Mouse (Mus musculus) frontal cortex, postnatal 36 days (tissue): ENCODE data around the gene Ces2a.

ENCODE experiments used
- DNase-seq, 2 experiments: peaks; one replicate each; pipeline ENCODE4 v3.0.0; 2022; ENCODE audit warnings: low spot score in 2 of 2

Ces2a gene

DNA sequence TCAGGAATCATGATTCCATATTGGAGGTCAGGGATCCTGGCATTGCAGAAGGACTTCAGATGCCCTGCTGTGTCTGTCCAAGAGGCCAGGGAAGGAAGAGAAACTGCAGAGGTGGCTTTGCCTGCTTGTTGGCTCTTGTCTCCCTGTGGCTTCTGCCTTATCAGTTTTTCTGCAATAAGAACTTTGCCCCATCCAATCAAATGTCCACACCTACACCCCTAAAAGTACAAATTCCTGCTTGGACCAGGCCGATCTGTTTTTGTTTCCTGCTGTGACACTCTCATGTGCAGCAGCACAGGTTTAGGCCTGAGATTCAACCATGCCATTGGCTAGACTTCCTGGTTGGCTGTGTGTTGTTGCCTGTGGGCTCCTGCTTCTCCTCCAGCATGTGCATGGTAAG, at the start of gene Ces2a:
Gene Ces2a (plus strand): TSS at position 251 of the 400 bp plus-strand sequence.
- DNase-seq, result no peak

DNA sequence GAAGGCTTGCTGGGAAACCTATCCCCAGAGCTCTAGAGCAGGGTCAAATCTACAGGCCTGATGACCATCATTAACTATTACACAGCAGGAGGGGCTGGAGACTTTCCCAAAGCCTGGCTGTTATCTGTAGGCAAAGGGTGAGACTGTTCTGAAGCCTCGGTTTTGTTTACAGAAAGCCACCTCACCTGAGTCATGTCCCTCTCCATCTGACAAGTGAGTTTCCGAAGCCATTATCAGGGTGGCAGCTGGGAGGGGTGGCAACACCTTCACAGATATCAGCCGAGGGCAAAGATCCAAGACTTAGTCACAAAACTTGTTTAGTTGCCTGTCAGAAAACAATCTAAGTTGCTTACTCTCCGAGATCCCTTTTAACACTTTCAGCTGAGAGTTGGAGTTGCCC, 45.4 kb upstream of the Ces2a start:
- no peak for DNase-seq

DNA sequence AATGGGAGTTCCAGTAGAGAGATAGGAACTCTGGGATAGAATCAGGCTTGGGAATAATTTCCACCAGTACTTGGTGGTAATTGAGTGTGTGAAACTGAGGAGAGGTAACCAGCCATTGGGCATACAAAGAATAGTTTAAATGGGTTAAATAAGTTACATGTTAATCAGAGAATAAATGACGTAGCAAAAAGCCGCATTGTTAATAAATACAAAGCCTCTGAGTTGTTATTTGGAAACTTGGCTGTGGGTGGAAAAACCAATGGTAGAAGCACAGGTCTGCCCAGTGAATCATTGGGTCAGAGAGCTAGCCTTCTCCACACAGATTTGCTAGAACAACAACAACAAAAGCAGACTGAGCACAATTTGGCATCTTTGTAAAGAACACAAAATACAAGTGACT, 35.2 kb upstream of the Ces2a start:
- DNase-seq, result no peak

DNA sequence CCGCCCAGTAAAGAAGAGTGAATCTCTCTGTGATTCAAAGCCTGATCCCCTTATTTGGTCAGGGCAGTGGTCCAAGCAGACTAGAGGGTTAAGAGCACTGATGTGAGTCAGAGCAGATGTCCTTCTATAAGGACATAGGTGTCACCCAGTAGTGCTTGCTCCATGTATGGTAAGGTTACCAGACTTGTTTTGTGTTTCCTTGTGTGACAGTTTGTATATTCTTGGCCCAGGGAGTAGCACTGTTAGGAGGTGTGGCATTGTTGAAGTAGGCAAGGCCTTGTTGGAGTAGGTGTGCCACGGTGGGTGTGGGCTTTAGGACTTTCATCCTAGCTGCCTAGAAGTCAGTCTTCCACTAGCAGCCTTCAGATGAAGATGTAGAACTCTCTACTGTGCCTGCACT, 31.9 kb upstream of the Ces2a start:
- DNase-seq, result no peak

DNA sequence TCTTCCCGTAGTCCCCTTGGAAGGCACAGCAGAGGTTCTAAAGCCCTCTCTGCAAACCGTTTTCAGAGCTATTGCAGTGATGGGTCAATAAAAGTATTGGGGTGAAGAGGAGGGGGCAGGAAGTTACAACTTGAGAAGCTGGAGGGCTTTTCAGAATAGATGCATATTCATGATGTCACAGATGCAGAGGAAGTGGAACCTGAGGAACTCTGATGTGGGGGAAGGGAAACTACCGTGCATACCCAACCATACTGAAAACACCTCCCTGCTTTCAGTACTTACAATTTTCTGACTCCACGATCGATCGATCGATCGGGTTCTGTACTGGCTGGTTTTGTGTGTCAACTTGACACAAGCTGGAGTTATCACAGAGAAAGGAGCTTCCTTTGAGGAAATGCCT, 12.6 kb upstream of the Ces2a start:
- no peak for DNase-seq

DNA sequence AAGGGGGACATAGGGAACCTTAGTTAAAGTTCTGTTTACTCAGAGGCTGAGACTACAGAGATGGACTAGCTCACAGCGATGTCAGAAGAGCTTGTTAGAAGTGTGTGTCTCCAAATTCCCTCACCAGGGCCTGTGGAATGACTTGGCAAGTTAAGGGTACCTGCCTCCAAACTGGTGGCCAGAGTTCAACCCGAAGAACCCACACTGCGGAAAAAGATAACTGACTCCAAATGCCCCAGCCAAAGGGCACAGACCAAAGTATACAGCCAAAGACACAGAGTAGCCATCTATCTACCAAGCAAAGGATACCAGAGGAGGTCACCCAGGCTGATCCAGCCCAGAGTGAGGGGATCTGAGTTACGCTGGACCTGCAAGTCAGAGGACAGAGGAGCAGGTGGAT, 2.4 kb upstream of the Ces2a start:
- no peak for DNase-seq

DNA sequence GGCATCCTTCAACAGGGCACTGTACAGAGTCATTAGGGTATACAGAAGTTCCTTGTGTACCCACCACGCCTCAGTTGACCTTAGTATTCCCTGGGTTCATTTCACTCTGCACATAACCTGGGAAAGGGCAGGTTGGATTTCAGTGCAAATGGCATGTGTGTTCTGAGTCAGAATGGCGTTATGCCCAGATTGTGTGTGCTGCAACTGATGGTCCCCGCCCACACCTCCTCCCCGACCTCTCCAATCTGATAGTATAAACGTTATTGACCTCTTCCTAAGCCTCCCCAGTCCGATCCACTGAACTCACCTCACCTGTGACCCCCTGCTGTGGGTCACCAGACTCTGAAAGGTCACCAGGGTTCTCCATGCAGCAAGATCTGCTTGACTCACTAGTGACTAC, 1.8 kb upstream of the Ces2a start:
- DNase-seq, result no peak

DNA sequence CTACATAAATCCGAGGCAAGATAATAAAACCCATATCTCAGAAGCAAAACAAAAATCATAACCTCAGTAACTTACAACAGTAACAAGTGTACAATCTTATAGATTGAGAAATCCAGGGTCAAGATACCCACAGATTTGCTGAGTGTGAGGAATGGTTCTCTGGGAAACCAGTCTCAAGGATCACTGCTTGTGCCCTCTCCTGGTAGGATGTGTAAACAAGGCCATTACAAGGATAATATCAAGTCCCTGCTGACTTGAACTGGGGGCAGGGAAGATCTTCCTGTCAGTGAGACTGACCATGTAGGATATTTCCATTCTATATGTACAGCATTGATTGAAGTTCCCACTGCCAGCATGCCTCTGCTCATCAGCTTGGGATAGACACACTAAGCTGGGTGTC, 8.2 kb downstream of the Ces2a start:
- DNase-seq, result no peak

DNA sequence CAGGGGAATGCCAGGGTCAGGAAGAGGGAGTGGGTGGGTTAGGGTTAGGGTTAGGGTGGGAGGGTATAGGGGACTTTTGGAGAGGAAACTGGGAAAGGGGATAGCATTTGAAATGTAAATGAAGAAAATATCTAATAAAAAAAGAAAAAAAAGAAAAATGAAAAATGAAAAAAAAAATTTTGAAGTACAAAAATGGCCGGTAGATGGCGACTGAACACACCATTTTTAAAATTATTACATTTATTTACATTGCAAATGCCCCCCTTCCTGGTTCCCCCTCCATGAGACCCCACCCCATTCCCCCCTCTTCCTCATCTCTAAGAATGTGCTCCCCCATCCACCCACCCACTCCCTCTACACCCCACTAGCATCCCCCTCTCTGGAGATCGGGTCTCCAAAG, 9.6 kb downstream of the Ces2a start:
- no peak for DNase-seq

DNA sequence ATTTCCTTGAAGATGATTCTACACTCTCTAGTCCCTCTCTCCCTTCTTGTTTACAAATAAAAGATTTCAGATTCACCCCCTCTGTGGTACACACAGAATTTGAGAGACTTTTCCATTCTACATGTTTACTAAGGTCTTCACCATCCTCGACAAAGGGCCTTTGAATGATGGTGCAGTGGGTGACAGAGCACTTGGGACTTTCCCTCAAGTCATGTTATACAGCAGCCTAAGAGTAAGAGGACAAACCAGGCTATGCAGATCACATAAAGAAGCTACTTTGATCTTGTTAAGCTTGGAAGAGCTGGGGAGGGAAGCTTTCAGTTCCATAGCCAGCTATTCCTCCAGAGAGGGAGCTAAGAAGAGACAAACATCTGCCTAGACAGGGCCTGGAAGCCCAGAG, 19.0 kb downstream of the Ces2a start:
- no peak for DNase-seq

DNA sequence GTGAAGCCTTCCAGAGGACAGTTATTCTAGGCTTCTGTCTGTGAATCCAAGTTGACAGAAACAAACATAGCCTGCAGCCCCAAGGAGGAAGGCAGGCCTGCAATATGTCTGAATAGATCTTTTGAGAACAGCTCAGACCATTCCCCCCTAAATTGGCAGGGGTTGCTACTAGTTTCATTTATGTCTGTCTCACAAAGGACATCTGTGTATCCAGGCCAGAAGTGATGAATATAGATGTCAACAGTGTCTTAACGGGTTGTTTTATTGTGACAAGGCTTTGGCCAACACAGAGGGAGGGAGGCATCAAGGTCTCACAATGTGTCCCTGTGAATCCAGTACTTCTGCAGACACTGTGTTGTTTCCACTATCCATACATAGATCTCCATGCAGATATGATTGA, 23.8 kb downstream of the Ces2a start:
- no peak for DNase-seq

DNA sequence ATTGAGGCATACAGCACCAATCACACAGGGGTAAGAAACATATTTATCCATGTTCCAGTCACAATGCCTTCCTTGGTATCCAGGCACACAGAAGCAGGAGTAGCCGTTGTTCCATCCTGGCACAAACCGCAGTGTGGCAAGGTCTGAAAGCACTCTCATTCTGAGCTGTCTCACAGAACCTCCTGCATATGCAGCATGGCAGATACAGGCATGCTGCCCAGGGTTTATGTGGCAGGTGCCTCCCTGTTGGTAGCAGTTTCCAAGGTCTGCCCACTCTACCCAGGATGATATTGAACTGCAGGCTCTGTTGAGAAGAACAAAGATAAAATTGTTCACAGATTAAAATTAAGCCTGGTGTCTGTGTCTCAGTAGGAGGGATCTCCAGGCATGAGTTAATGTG, 24.4 kb downstream of the Ces2a start:
- peak; percentile 6 to 34 for DNase-seq

DNA sequence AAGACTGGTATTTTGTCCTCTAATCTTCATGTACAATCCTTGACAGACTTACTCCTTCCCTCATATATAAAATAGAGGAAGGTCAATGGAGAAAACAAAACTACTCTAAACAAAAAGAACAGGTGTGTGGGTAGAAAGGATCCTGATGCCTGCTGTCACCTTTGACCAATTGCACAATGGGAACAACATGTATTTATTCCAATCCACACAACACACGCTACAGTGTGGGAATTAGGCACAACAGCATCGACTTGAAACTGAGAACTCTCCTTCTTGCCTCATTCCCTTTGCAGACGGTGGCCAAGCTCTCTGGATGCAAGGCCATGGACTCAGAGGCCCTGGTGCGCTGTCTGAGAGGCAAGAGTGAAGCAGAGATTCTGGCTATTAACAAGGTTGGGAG, 27.3 kb downstream of the Ces2a start:
- DNase-seq, result no peak

DNA sequence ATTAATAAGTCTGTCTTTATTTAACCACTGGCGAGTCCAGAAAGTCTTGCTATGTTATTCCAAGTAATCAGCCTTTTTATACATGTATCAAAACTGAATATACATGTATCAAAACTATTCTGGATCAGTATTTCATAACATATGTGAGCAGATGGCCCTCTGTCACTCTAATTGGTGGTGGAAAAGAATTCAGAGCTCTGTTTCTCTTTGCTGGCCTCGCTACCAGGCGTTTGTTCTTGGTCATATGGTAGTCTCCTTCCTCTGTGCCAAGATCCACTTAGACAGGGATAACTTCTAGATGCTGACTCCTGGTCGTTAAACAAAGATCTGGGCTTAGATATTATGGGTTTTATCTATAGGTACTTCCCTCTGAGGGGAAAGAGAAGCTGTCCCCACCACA, 32.7 kb downstream of the Ces2a start:
- DNase-seq, result no peak

DNA sequence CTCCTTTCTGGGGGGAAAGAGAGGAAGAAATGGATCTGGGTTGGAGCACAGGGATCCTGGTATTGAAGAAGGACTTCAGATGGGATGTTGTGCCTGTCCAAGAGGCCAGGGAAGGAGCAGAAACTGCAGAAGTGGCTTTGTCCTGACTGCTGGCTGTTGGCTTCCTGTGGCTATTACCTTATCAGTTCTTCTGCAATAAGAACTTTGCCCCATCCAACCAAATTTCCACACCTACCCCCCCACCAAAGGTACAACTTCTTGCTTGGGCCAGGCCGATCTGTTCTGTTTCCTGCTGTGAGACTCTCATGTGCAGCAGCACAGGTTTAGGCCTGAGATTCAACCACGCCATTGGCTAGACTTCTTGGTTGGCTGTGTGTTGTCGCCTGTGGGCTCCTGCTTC, 36.6 kb downstream of the Ces2a start:
- DNase-seq, result no peak

DNA sequence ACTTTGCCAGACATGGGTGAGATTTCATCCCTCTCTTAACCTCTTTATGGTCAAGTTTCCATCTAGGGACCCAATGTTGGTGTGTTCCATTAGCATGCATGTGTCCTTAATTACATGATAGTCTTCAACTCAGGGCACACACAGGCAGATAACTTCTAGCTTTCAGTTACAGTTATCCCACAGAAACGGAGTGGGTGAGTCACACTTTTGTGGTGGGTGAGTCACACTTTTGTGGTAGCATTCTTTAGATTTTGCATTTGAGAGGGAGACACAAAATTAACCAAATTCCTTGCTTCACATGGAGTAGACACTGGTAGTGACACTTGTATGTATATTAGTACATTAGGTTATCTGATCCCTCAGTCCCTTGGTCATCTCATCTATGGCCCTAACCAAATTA, 53.2 kb downstream of the Ces2a start:
- DNase-seq, result peak; percentile 25 to 26

DNA sequence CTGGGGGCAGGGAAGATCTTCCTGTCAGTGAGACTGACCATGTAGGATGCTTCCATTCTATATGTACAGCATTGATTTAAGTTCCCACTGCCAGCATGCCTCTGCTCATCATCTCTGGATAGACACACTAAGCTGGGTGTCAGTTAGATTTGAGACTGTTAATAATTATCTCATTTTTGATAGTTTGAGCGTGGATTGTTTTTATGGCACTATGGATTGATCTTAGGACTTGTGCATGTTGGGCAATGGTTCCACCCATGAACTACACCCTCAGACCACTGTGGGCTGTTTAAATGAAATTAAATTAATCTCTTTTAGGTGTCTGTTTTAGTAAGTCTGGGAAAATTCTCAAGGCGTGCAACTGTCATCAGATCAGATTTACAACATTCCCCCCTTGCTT, 55.1 kb downstream of the Ces2a start:
- no peak for DNase-seq

DNA sequence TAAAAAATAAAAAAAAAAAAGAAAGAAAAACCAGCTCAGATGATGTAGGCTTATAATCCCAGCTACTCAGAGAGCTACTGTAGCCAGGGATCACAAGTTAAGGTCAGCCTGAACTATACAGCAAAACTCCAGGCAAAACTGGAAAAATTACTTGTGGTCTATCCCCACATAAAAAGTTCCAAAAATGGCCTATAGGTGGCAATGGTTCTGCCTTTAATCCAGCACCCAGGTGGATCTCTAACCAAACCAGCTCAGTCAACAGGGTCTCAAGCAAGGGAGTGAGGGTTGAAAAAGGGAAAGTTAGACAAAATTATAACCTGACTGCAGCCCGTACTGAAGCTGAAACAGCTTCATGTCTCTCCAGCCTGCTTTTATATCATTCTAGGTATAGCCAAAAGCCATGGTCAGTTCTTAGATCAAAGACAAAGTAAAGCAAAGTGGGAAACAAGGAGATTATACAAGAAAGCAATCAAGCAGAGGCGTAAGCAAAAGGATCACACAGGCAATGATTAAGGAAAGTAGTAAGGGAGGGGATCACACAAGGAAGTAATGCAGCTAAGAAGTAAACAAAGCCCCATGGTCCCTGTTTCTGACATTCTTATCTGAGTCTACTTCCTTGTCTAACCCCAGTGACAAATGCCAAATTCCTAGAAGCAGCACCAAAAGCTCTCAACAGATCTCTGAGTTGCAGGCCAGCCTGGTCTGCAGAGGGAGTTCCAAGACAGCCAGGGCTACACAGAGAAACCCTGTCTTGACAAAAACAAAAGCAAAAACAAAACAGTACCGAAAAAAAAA, 56.3 kb downstream of the Ces2a start:
- peak in 1 of 2 experiments; percentile 4 for DNase-seq
